Mouse (Mus musculus) gastrocnemius, adult 2 months (tissue): ENCODE data around the gene Commd9. TPM values are rescaled to one million over a fixed set of nuclear protein-coding genes. Genes with fewer than 3 reads are reported as not detected.

Experiments used
- DNase-seq: peaks from one replicate; pipeline ENCODE4 v3.0.0; 2022
- H3K27ac ChIP-seq: fragments of 200-600 bp; 2 replicates; pipeline ENCODE4 v1.8.1; 2022; ENCODE audit warnings: mild to moderate bottlenecking
- H3K4me3 ChIP-seq: fragments of 200-600 bp; 2 replicates; pipeline ENCODE4 v1.8.1; 2022; ENCODE audit warnings: mild to moderate bottlenecking, moderate library complexity
- CTCF ChIP-seq: fragments of 200-600 bp; IDR thresholded peaks from 2 replicates; pipeline ENCODE4 v1.8.1; 2022; ENCODE audit warnings: antibody characterized with exemption, mild to moderate bottlenecking, moderate library complexity
- intact Hi-C: fragments of 180-260 bp; cut with DNase I; formaldehyde crosslinking; loops from one replicate; pipeline ENCODE4 v1.15.1; 2025
- long read RNA-seq, 2 experiments: library from polyadenylated mRNA; stranded (forward); transcript quantifications; one replicate each; pipeline ENCODE4 v2.0.0; 2021
- total RNA-seq, 2 experiments: library from RNA; stranded (reverse); gene quantifications; 2 replicates each; pipeline ENCODE4 v1.2.3; 2021

The Commd9 gene
- 10 to 100 TPM; 31.7 to 37.6 TPM for total RNA-seq
- long read RNA-seq, experiment 1, transcript Commd9-201 (6 exons, 1,191 nt): major isoform, 40 of 45 reads
- long read RNA-seq, experiment 1, partial matches to known transcripts: 1 of 45 reads
- long read RNA-seq, experiment 1, other reads (novel, unspliced or antisense): 3 of 45 reads
- long read RNA-seq, experiment 2, transcript Commd9-201 (6 exons, 1,191 nt): major isoform, 56 of 59 reads
- long read RNA-seq, experiment 2, partial matches to known transcripts: 1 of 59 reads
- long read RNA-seq, experiment 2, other reads (novel, unspliced or antisense): 2 of 59 reads

- peak; percentile 95 for DNase-seq
- Histone ChIP-seq H3K27ac (peak within 1 kb of the TSS; percentile 90), H3K4me3 (peak within 1 kb of the TSS; percentile 94)
- intact Hi-C loops: no loop called here
- no peak for TF ChIP-seq CTCF
Observed at GRCm38 (mm10) chr2:101885768-101886438, at the start of gene Commd9. Gene Commd9 (plus strand): TSS chr2:101886247.

GRCm38 (mm10) chr2:101842756-101843155 lies 43.3 kb upstream of the Commd9 start:
- intact Hi-C loops: no loop called here
- Histone ChIP-seq H3K27ac (no peak overlapping the region), H3K4me3 (no peak overlapping the region)
- no peak for TF ChIP-seq CTCF
- no peak for DNase-seq

DNA sequence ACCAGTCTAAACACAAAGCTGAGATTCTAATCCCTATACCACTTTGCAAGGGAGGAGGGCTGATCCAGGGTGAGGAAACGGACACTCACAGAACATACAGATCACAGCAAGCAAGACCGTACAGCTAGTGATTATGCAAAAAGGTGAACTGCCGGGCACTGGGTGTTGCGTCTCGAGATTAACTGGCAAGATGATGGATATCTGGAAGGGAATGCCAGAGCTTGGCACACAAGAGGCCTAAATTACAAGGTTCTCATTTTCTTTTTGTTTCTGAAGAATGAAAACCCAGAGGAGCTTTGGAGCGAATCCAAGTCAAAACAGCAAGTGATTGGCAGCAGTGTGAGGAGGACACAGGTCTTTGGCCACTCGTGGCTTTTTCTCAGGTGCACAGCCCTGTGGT lies 31.3 kb upstream of the Commd9 start:
- TF ChIP-seq CTCF: no peak
- Histone ChIP-seq H3K27ac (no peak overlapping the region), H3K4me3 (no peak overlapping the region)
- intact Hi-C loops: no loop called here
- no peak for DNase-seq

DNA sequence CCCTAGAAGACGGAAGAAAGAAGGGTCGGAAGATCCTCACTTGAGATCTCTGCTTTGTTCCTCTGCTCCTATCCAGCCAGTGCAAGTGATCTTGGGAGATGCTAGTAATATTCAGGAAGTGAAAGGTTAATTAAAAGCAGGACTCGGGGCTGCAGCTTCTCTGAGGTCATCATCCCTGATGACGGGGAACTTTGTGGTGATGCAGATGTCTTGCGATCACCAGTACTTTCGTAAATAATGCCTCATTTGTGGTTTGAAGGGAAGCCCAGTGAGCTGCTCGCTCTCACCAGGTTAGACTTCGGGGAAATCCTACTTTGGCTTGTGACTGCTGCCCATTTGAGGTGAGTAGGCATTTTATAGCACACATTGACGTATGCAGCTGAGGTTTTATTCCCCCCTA lies 29.9 kb upstream of the Commd9 start:
- no peak for TF ChIP-seq CTCF
- H3K4me3 ChIP-seq: no peak overlapping the region
- no peak overlapping the region for H3K27ac ChIP-seq
- intact Hi-C loops: no loop called here
- no peak for DNase-seq

- TF ChIP-seq CTCF: no peak
- DNase-seq: no peak
- Histone ChIP-seq H3K27ac (no peak overlapping the region), H3K4me3 (no peak overlapping the region)
- intact Hi-C loops: no loop called here
Observed at GRCm38 (mm10) chr2:101860920-101861485, 25.0 kb upstream of the Commd9 start.

GRCm38 (mm10) chr2:101862219-101863123 lies 23.6 kb upstream of the Commd9 start:
- no peak for DNase-seq
- H3K4me3 ChIP-seq: no peak overlapping the region
- no peak overlapping the region for H3K27ac ChIP-seq
- TF ChIP-seq CTCF: no peak
- intact Hi-C loops: no loop called here

- DNase-seq: no peak
- H3K27ac ChIP-seq: no peak overlapping the region
- no peak for TF ChIP-seq CTCF
- intact Hi-C loops: no loop called here
- no peak overlapping the region for H3K4me3 ChIP-seq
Observed at GRCm38 (mm10) chr2:101868683-101869082, 17.4 kb upstream of the Commd9 start.

DNA sequence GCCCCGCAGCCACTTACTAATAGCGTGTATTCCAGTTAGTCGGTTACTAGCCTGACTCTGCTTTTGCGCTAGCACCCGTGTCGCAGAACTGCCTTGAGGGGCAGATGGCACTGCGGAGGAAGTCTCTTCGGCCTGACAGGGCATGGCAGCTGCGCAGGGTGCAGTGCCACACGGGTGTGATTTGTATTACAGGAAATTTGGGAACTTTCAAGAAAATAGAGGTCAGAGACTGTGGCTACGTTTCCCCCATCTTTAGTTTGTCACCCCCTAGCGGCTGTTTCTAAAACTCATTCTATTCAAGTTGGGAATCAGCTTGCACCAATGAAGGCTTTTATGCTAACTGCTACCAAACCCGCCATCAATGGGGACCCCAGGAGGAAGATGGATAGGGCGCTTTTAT lies 14.9 kb upstream of the Commd9 start:
- TF ChIP-seq CTCF: peak; percentile 74
- DNase-seq: no peak
- no peak overlapping the region for H3K27ac ChIP-seq
- H3K4me3 ChIP-seq: peak overlapping the region; percentile 69
- intact Hi-C loops: loop anchor here (5.0 kb wide), 1 partner anchor 179 kb away; no protein-coding TSS in a partner anchor

DNA sequence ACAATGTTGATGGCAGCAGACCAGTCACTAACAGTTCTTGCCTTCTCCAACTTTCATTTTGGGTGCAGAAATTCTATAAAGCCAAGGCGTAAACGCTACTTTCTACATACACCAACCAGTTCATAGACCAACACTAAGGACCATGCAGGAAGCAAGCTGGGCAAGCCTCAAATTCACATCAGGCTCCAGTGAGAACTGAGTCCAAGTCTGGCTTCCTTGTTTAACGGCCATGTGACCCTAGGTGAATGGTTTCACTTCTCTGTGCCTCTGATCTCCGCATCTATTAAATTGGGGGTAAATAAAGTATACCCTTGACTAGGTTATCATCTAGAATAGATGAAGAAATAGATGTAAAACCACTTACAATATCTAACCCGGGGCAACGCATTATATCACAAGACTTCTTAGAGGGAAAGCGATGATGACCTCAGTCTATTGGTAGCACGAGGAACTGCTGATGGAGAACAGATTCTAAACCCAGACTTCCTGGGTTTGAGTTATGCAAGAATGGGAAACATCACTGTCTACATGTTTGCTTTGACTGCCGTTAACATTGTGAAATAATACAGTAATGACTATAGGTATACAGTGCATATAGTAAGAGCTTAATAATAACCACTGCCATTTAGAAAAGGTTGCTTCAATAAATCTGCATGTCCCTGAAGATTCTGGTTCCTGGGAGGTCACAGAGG lies 4.4 kb upstream of the Commd9 start:
- intact Hi-C loops: no loop called here
- no peak for DNase-seq
- Histone ChIP-seq H3K4me3 (no peak overlapping the region), H3K27ac (no peak overlapping the region)
- no peak for TF ChIP-seq CTCF

DNA sequence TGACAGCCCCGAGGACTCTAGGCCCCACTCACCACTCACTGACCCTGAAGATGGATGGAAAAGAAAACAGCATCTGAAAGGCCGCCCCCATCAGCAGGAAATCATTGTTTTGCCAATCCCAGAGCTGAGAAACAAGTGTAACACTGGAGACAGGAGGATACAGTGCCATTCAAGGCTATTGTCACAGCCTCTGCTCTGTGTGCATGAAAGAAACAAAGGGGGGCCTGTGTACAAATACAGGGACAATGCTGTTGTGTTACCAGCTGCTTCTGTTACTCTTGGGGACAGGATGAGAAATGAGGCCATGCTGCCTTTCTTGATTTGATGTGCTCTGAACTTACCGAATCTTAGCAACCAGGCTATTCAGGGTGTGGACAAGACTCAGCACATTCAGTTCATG lies 3.0 kb upstream of the Commd9 start, which contains the start of gene Prr5l:
Gene Prr5l, minus strand, starts transcription at position 30 of the 400 bp plus-strand sequence.
- Histone ChIP-seq H3K27ac (no peak within 1 kb of the TSS), H3K4me3 (no peak within 1 kb of the TSS)
- no peak for TF ChIP-seq CTCF
- DNase-seq: no peak
- intact Hi-C loops: no loop called here

GRCm38 (mm10) chr2:101884286-101884685 lies 1.8 kb upstream of the Commd9 start:
- peak; percentile 47 for DNase-seq
- intact Hi-C loops: no loop called here
- Histone ChIP-seq H3K27ac (no peak overlapping the region), H3K4me3 (no peak overlapping the region)
- TF ChIP-seq CTCF: no peak

DNA sequence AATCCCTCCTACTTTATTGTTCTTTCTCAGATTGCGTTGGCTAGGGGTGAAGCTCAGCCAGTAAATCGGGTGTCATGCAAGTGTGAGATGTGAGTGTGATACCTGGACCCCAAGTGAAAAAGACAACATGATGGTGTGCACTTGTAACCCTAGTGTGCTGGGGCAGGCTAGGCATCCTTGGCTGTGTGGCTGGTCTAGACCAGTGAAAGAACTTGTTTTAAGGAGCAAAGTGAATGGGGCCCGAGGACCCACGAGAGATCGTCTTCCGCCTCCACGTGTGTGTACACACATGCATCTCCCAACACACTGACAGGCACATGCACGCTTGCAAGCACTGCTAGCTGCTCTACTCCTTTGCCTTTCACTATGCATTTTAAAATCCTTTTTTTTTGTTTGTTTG lies 2.8 kb downstream of the Commd9 start:
- intact Hi-C loops: no loop called here

More for the DNA sequence above, 2.8 kb downstream of the Commd9 start:
- no peak for TF ChIP-seq CTCF
- H3K4me3 ChIP-seq: no peak overlapping the region
- no peak overlapping the region for H3K27ac ChIP-seq
- no peak for DNase-seq
